10 mouse cellular contexts compared by ENCODE assay signal in the genomic region with DNA sequence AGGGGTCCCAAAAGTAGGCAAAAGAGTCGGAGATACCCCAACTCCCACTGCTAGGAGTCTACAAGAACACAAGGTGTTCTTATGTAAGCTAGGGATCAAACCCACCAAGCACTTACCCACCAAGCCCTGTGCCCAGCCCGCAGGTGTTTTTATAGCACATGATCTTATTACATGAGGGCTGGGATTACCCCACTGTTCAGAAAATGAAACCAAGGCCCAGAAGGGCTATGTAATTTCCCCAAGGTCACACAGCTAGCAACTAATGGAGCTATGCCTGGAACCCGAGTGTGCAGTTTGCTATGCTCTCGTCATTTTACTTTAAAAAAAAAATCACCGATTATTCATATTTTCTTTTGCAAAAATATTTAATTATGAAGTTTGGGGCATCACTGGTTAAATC.
DNase-seq lines count a peak whose midpoint lies in the region; ATAC-seq and TF ChIP-seq lines count a peak whose summit lies in the region.
"Had no signal": no experiment of that assay in that cellular context is flagged by ENCODE, and none has a peak within 500 bp of the region (broad histone marks: within the 10 kb centered on the region; RNA-seq: fewer than 3 reads in every experiment).

No protein-coding gene starts in this region.

- H3K4me2 ChIP-seq in heart, embryonic 11.5 days, result peak overlapping the region; percentile 46
- H3K4me2 ChIP-seq in liver, embryonic 11.5 days, result peak overlapping the region; percentile 26
- peak overlapping the region; percentile 41 for H3K4me2 ChIP-seq in liver, embryonic 13.5 days
- H3K4me2 ChIP-seq: midbrain, embryonic 11.5 days had no signal

- H3K27me3 ChIP-seq in heart, embryonic 11.5 days (ENCODE audit: control insufficient read depth, insufficient read depth, low read length), result peaks cover 27% of the 10 kb centered on the region
- H3K27me3 ChIP-seq in liver, embryonic 11.5 days (replicated peaks; ENCODE audit: control insufficient read depth, insufficient read depth, low read length), result peaks cover 25% of the 10 kb centered on the region
- H3K27me3 ChIP-seq in E14TG2a.4 (ENCODE audit: insufficient read depth, low read length), result peaks cover 61% of the 10 kb centered on the region
- H3K27me3 ChIP-seq in liver, embryonic 13.5 days, result peaks cover 4% of the 10 kb centered on the region; the same call in 1 of the 2 replicates

- H3K36me3 ChIP-seq in heart, embryonic 11.5 days (ENCODE audit: control insufficient read depth, insufficient read depth, low read length), result no peaks in the 10 kb centered on the region
- 0 out of 2 replicates have a peak, but pooled peaks cover 2% of the 10 kb centered on the region for H3K36me3 ChIP-seq in liver, embryonic 11.5 days (ENCODE audit: control insufficient read depth, insufficient read depth, low read length)
- peaks cover 4% of the 10 kb centered on the region; the same call in 1 of the 2 replicates for H3K36me3 ChIP-seq in E14TG2a.4 (ENCODE audit: insufficient read depth, low read length)
- no peaks in the 10 kb centered on the region for H3K36me3 ChIP-seq in liver, embryonic 13.5 days

- no peak for TF ChIP-seq CTCF in E14TG2a.4 (conservative IDR thresholded peaks at IDR 0.05; ENCODE audit: low read length)

- no peak for DNase-seq in heart, adult 8-10 months (ENCODE audit: low spot score)
- DNase-seq in liver, embryonic 11.5 days (ENCODE audit: low spot score), result no peak
- no peak for DNase-seq in liver
- DNase-seq in liver, embryonic 13.5 days, result no peak
- no peak for DNase-seq in embryo, embryonic 11 days
- DNase-seq in spleen, postnatal 10 days (ENCODE audit: low spot score in 2 of 2), result no peak
- DNase-seq: right cerebral cortex, postnatal 14 days had no signal

- WGBS in heart, embryonic 11.5 days (ENCODE audit: insufficient replicate concordance), result 87% methylated on average over 5 of the region's 5 CpGs
- WGBS in liver, embryonic 11.5 days, result 79% methylated on average over 5 of the region's 5 CpGs
- 72% methylated on average over 5 of the region's 5 CpGs for WGBS in liver, embryonic 13.5 days (ENCODE audit: insufficient replicate concordance)

- H3K9ac ChIP-seq in heart, embryonic 11.5 days (ENCODE audit: low read depth, low read length), result no peak overlapping the region
- no peak overlapping the region for H3K9ac ChIP-seq in liver, embryonic 11.5 days (ENCODE audit: low read depth, low read length)
- no peak overlapping the region for H3K9ac ChIP-seq in liver, embryonic 13.5 days

- H3K27ac ChIP-seq in heart, embryonic 11.5 days (ENCODE audit: low read depth, low read length), result no peak overlapping the region
- H3K27ac ChIP-seq in liver, embryonic 11.5 days (ENCODE audit: low read depth, low read length), result no peak overlapping the region
- no peak overlapping the region for H3K27ac ChIP-seq in liver, embryonic 13.5 days

- H3K4me3 ChIP-seq in heart, embryonic 11.5 days (ENCODE audit: low read depth, low read length), result no peak overlapping the region; the same call in 1 of the 2 replicates
- H3K4me3 ChIP-seq in liver, embryonic 11.5 days (ENCODE audit: low read depth, low read length), result no peak overlapping the region
- 0 out of 2 replicates have a peak overlapping the region, but pooled peaks have one; percentile 3 for H3K4me3 ChIP-seq in E14TG2a.4 (replicated peaks; ENCODE audit: low read length)
- peak overlapping the region; percentile 32; the same call in 1 of the 2 replicates for H3K4me3 ChIP-seq in liver, embryonic 13.5 days (replicated peaks)

- H3K9me3 ChIP-seq in heart, embryonic 11.5 days (replicated peaks; ENCODE audit: control insufficient read depth, low read length), result no peaks in the 10 kb centered on the region
- no peaks in the 10 kb centered on the region for H3K9me3 ChIP-seq in liver, embryonic 11.5 days (ENCODE audit: control insufficient read depth, low read length)
- H3K9me3 ChIP-seq in E14TG2a.4 (ENCODE audit: low read length), result no peaks in the 10 kb centered on the region
- no peaks in the 10 kb centered on the region for H3K9me3 ChIP-seq in liver, embryonic 13.5 days (replicated peaks)

- peaks cover 20% of the 10 kb centered on the region for H3K4me1 ChIP-seq in heart, embryonic 11.5 days (ENCODE audit: control insufficient read depth, insufficient read depth, low read length)
- peaks cover 8% of the 10 kb centered on the region; the same call in 1 of the 2 replicates for H3K4me1 ChIP-seq in liver, embryonic 11.5 days (replicated peaks; ENCODE audit: control insufficient read depth, insufficient read depth, low read length)
- H3K4me1 ChIP-seq in E14TG2a.4 (replicated peaks; ENCODE audit: low read depth, low read length), result peaks cover 66% of the 10 kb centered on the region
- H3K4me1 ChIP-seq in liver, embryonic 13.5 days (replicated peaks), result peaks cover 8% of the 10 kb centered on the region

- ATAC-seq in heart, embryonic 11.5 days (replicated peaks; ENCODE audit: insufficient number of reproducible peaks, low FRiP score, low TSS enrichment), result no peak
- no peak for ATAC-seq in liver, embryonic 11.5 days (replicated peaks; ENCODE audit: low FRiP score)
- ATAC-seq in liver, embryonic 13.5 days (ENCODE audit: low read depth), result no peak

Comparison
In these comparisons a context has a peak if more than half of its experiments do, and no peak if none do; other contexts are left out.
1. H3K4me3 ChIP-seq: peak in E14TG2a.4 (single experiment) and liver, embryonic 13.5 days (single experiment); none in heart, embryonic 11.5 days (single experiment) and liver, embryonic 11.5 days (single experiment).
2. Peak in every context shown above with its lines, with median percentiles within 50 percentile points of each other: H3K4me2 ChIP-seq.